Mouse (Mus musculus): ENCODE results near the gene Efcab11.

DNA sequence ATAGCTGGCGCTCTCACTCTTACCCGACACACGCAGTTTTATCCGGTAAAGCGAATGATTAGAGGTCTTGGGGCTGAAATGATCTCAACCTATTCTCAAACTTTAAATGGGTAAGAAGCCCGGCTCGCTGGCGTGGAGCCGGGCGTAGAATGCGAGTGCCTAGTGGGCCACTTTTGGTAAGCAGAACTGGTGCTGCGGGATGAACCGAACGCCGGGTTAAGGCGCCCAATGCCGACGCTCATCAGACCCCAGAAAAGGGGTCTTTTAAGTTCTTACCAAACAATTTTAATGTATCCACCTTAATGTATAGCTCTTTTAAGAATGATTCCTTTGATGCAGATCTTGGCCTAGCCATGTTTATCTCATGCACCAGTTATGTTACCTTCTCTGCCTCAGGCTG lies 238.8 kb downstream of the Efcab11 start:
- TF ChIP-seq ZNF384 (IDR thresholded peaks at IDR 0.05; ENCODE audit: low read depth, low read length), result no peak
- no peak for TF ChIP-seq MAFK (IDR thresholded peaks at IDR 0.05; ENCODE audit: insufficient read depth, low read depth, low read length)
- TF ChIP-seq HCFC1 (IDR thresholded peaks at IDR 0.05; ENCODE audit: borderline replicate concordance, insufficient read depth, low read length), result no peak
- no peak for TF ChIP-seq ZC3H11A (IDR thresholded peaks at IDR 0.05; ENCODE audit: borderline replicate concordance, low read depth, low read length)
- no peak for TF ChIP-seq CHD2 (IDR thresholded peaks at IDR 0.05; ENCODE audit: low read depth, low read length)
